Mouse (Mus musculus) brain, embryonic 14.5 days (tissue): Measurements from ENCODE around the gene Eya3.
"Not testable (repeated sequence)": the region's sequence is repeated elsewhere in the genome, so short reads cannot be mapped to it uniquely, and the experiment has no call there.

Experiments used
- CTCF ChIP-seq: fragments of 200-500 bp; IDR thresholded peaks from 2 replicates; pipeline ENCODE4 v1.5.1; 2012; ENCODE audit warnings: inconsistent platforms, mild to moderate bottlenecking, moderate library complexity, borderline replicate concordance; ENCODE audit not compliant: insufficient read depth, insufficient read length; ENCODE audit errors: extremely low read depth
- POLR2A ChIP-seq: fragments of 200-500 bp; IDR thresholded peaks from 2 replicates; pipeline ENCODE4 v1.6.1; 2012; ENCODE audit warnings: mild to moderate bottlenecking, inconsistent platforms, borderline replicate concordance; ENCODE audit not compliant: poor library complexity, insufficient read depth, insufficient read length, severe bottlenecking; ENCODE audit errors: extremely low read depth

DNA sequence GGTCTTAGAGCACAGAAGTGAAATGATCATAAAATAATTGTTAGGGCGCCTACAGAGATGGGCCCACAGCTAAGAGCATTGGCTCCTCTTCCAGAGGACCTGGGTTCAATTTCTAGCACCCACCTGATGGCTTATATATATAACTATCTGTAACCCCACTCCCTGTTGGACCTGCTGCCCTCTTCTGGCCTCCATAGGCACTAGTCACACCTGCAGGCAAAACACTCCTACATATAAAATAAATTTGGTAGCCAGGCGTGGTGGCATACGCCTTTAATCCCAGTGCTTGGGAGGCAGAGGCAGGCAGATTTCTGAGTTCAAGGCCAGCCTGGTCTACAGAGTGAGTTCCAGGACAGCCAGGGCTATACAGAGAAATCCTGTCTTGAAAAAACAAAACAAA, 124.3 kb downstream of the Eya3 start:
- not testable (repeated sequence) for TF ChIP-seq POLR2A, CTCF
